Mouse (Mus musculus) CH12.LX (cell line): ENCODE data around the gene Slc1a1. TPM values are rescaled to one million over a fixed set of nuclear protein-coding genes. Genes with fewer than 3 reads are reported as not detected.

Experiments
- DNase-seq: peaks from one replicate; pipeline ENCODE4 v3.0.0-alpha.2; 2013; ENCODE audit errors: extremely low read depth
- H3K27ac ChIP-seq: 2 replicates; pipeline ENCODE4 v1.5.1; 2012; ENCODE audit warnings: low read depth, mild to moderate bottlenecking, control low read depth, moderate library complexity; ENCODE audit not compliant: insufficient read depth
- H3K27me3 ChIP-seq: replicated peaks from 2 replicates; pipeline ENCODE3; 2012; ENCODE audit warnings: inconsistent platforms
- H3K36me3 ChIP-seq, 2 experiments: replicated peaks in 1 of 2; 2 replicates each; pipeline versions ENCODE3 to v1.6.1; 2012; ENCODE audit warnings: inconsistent platforms in 1 of 2, low read length in 1 of 2, mild to moderate bottlenecking in 1 of 2, mixed read lengths in 1 of 2, moderate library complexity in 1 of 2; ENCODE audit not compliant: control insufficient read depth in 1 of 2, insufficient read depth in 1 of 2
- H3K4me1 ChIP-seq, 2 experiments: 2 replicates each; pipeline ENCODE4 v1.6.1; 2012; ENCODE audit warnings: inconsistent platforms in 1 of 2, moderate library complexity in 1 of 2; ENCODE audit not compliant: insufficient read depth in 2 of 2, control insufficient read depth in 1 of 2
- H3K4me2 ChIP-seq: 2 replicates; pipeline ENCODE4 v1.6.1; 2012; ENCODE audit warnings: low read depth, mild to moderate bottlenecking, control low read depth; ENCODE audit not compliant: poor library complexity, insufficient read depth, severe bottlenecking
- H3K4me3 ChIP-seq, 3 experiments: fragments of 150-350 bp in 1 of 3; sonication (generic) in 1 of 3; replicated peaks in 1 of 3; 2 replicates each; pipeline versions ENCODE3 to v1.5.1; 2011 to 2012; ENCODE audit warnings: low read depth in 2 of 3, low read length in 2 of 3, mild to moderate bottlenecking in 2 of 3, moderate library complexity in 2 of 3, control low read depth in 1 of 3, improper control_type of control experiment in 1 of 3, inconsistent platforms in 1 of 3, mixed read lengths in 1 of 3; ENCODE audit not compliant: poor library complexity in 1 of 3
- H3K79me2 ChIP-seq: replicated peaks from 2 replicates; pipeline ENCODE4 v1.6.1; 2012; ENCODE audit warnings: mild to moderate bottlenecking, moderate library complexity; ENCODE audit not compliant: control insufficient read depth, poor library complexity, insufficient read depth, severe bottlenecking; ENCODE audit errors: extremely low read depth
- H3K9ac ChIP-seq: 2 replicates; pipeline ENCODE4 v1.6.1; 2012; ENCODE audit warnings: low read depth, mild to moderate bottlenecking, control low read depth, moderate library complexity; ENCODE audit not compliant: insufficient read depth
- H3K9me3 ChIP-seq: replicated peaks from 2 replicates; pipeline ENCODE3; 2012; ENCODE audit warnings: low read length, inconsistent platforms, mixed read lengths
- CHD2 ChIP-seq: IDR thresholded peaks from 2 replicates; pipeline ENCODE4 v1.6.1; 2011; ENCODE audit warnings: low read length, improper control_type of control experiment
- ELF1 ChIP-seq: IDR thresholded peaks from 2 replicates; pipeline ENCODE4 v1.6.1; 2014; ENCODE audit warnings: low read depth, mild to moderate bottlenecking, inconsistent platforms, low read length, improper control_type of control experiment
- EP300 ChIP-seq: IDR thresholded peaks from 2 replicates; pipeline ENCODE4 v1.6.1; 2011; ENCODE audit warnings: low read length, improper control_type of control experiment
- ETS1 ChIP-seq: conservative IDR thresholded peaks from 2 replicates; pipeline ENCODE4 v1.6.1; 2012; ENCODE audit warnings: low read depth, mild to moderate bottlenecking, inconsistent platforms, low read length, improper control_type of control experiment, moderate library complexity
- GABPA ChIP-seq: IDR thresholded peaks from 2 replicates; pipeline ENCODE4 v1.6.1; 2012; ENCODE audit warnings: low read depth, low read length, improper control_type of control experiment, inconsistent platforms; ENCODE audit not compliant: insufficient replicate concordance
- HCFC1 ChIP-seq: IDR thresholded peaks from 2 replicates; pipeline ENCODE4 v1.6.1; 2012; ENCODE audit warnings: low read depth, mild to moderate bottlenecking, inconsistent platforms, low read length, improper control_type of control experiment
- IRF4 ChIP-seq: IDR thresholded peaks from 2 replicates; pipeline ENCODE4 v1.6.1; 2014; ENCODE audit warnings: low read depth, mild to moderate bottlenecking, inconsistent platforms, low read length, improper control_type of control experiment
- KAT2A ChIP-seq: IDR thresholded peaks from 2 replicates; pipeline ENCODE4 v1.6.1; 2012; ENCODE audit warnings: low read length, improper control_type of control experiment, inconsistent platforms; ENCODE audit not compliant: insufficient replicate concordance
- MAX ChIP-seq: IDR thresholded peaks from 2 replicates; pipeline ENCODE4 v1.6.1; 2011; ENCODE audit warnings: low read length, improper control_type of control experiment
- MXI1 ChIP-seq: IDR thresholded peaks from 2 replicates; pipeline ENCODE4 v1.6.1; 2011; ENCODE audit warnings: mild to moderate bottlenecking, low read depth, low read length, improper control_type of control experiment
- MYC ChIP-seq: IDR thresholded peaks from 2 replicates; pipeline ENCODE4 v1.6.1; 2011; ENCODE audit warnings: low read depth, mild to moderate bottlenecking, improper control_type of control experiment, low read length
- RAD21 ChIP-seq: IDR thresholded peaks from 2 replicates; pipeline ENCODE4 v1.6.1; 2011; ENCODE audit warnings: low read depth, mild to moderate bottlenecking, low read length, improper control_type of control experiment, moderate library complexity
- RCOR1 ChIP-seq: conservative IDR thresholded peaks from 2 replicates; pipeline ENCODE4 v1.6.1; 2012; ENCODE audit warnings: low read depth, mild to moderate bottlenecking, inconsistent platforms, low read length, improper control_type of control experiment
- SMC3 ChIP-seq: IDR thresholded peaks from 2 replicates; pipeline ENCODE4 v1.6.1; 2011; ENCODE audit warnings: low read depth, low read length, improper control_type of control experiment
- TBP ChIP-seq: conservative IDR thresholded peaks from 2 replicates; pipeline ENCODE4 v1.6.1; 2011; ENCODE audit warnings: low read depth, low read length, improper control_type of control experiment
- TCF12 ChIP-seq: IDR thresholded peaks from 2 replicates; pipeline ENCODE4 v1.6.1; 2014; ENCODE audit warnings: low read depth, mild to moderate bottlenecking, inconsistent platforms, low read length, improper control_type of control experiment
- UBTF ChIP-seq: IDR thresholded peaks from 2 replicates; pipeline ENCODE4 v1.6.1; 2012; ENCODE audit warnings: low read depth, mild to moderate bottlenecking, inconsistent platforms, low read length, improper control_type of control experiment, moderate library complexity
- USF1 ChIP-seq: IDR thresholded peaks from 2 replicates; pipeline ENCODE4 v1.6.1; 2014; ENCODE audit warnings: low read depth, mild to moderate bottlenecking, inconsistent platforms, low read length, improper control_type of control experiment
- USF2 ChIP-seq: conservative IDR thresholded peaks from 2 replicates; pipeline ENCODE4 v1.6.1; 2011; ENCODE audit warnings: low read depth, low read length, improper control_type of control experiment
- ZC3H11A ChIP-seq: IDR thresholded peaks from 2 replicates; pipeline ENCODE4 v1.6.1; 2012; ENCODE audit warnings: low read depth, mild to moderate bottlenecking, inconsistent platforms, low read length, improper control_type of control experiment
- ZKSCAN1 ChIP-seq: IDR thresholded peaks from 2 replicates; pipeline ENCODE4 v1.6.1; 2012; ENCODE audit warnings: low read depth, inconsistent platforms, low read length, improper control_type of control experiment, borderline replicate concordance
- dilution Hi-C: fragments of 300-500 bp; cut with MboI; formaldehyde crosslinking; loops from 2 replicates; pipeline ENCODE4 v1.14.3; 2020; ENCODE audit warnings: low sequenced_read_pairs; ENCODE audit not compliant: extremely low pct_unique_long_range_greater_than_20kb, extremely low pct_ligation_motif_present
- in situ Hi-C: fragments of 300-500 bp; cut with MboI; formaldehyde crosslinking; loops from 3 replicates; pipeline ENCODE4 v1.14.3; 2019; ENCODE audit warnings: low sequenced_read_pairs, low pct_ligation_motif_present, low pct_unique_long_range_greater_than_20kb, mixed read lengths
- polyA plus RNA-seq: library from polyadenylated mRNA; unstranded; fragments of >175 nt; gene quantifications from 2 replicates; pipeline ENCODE4 v1.2.1, GENCODE M21; 2012; ENCODE audit warnings: low read depth; ENCODE audit not compliant: insufficient read length
- total RNA-seq, 2 experiments: library from RNA; depleted of rRNA; stranded (reverse); fragments of 300-350 nt in 1 of 2; fragments of >200 nt in 1 of 2; gene quantifications; 2 replicates each; pipeline ENCODE4 v1.2.3; 2012 to 2014

Slc1a1 gene
- total and polyA plus RNA-seq, 3 experiments, result 0.20 to 1.1 (median 0.95) TPM

- no peaks in the 10 kb centered on the region for H3K36me3 ChIP-seq
- DNase-seq, result no peak
- no peak overlapping the region for H3K27ac ChIP-seq
- H3K9me3 ChIP-seq, result no peaks in the 10 kb centered on the region
- dilution Hi-C loops, result no loop called here
- no peak overlapping the region for H3K4me3 ChIP-seq
- TF ChIP-seq EP300, result no peak
- TF ChIP-seq IRF4, result no peak
- TF ChIP-seq SMC3, result no peak
- no peak for TF ChIP-seq USF2
- no peak for TF ChIP-seq ETS1
- no peak for TF ChIP-seq ZC3H11A
- no peak for TF ChIP-seq HCFC1
- TF ChIP-seq MAX, result no peak
- TF ChIP-seq, all 38 proteins: peak for 0
- Histone ChIP-seq H3K4me2 (no peak overlapping the region), H3K27me3 (no peaks in the 10 kb centered on the region), H3K79me2 (no peaks in the 10 kb centered on the region), H3K4me1 (0 out of 4 replicates have a peak, but pooled peaks cover 0 to 2% of the 10 kb centered on the region in 2 experiments), H3K9ac (no peak overlapping the region)
- in situ Hi-C loops, result no loop called here
Observed at GRCm38 (mm10) chr19:28908693-28909092, 73.8 kb downstream of the Slc1a1 start.

- dilution Hi-C loops (no loop called here), in situ Hi-C loops (no loop called here)
- no peak for DNase-seq
- no peak overlapping the region for H3K4me2 ChIP-seq
- H3K79me2 ChIP-seq, result no peaks in the 10 kb centered on the region
- no peak overlapping the region for H3K27ac ChIP-seq
- peaks cover 0 to 6% of the 10 kb centered on the region in 2 experiments; a peak in 1 of 4 replicates for H3K4me1 ChIP-seq
- H3K4me3 ChIP-seq, result no peak overlapping the region
- no peaks in the 10 kb centered on the region for H3K36me3 ChIP-seq
- H3K9me3 ChIP-seq, result no peaks in the 10 kb centered on the region
- H3K27me3 ChIP-seq, result no peaks in the 10 kb centered on the region
- no peak overlapping the region for H3K9ac ChIP-seq
- TF ChIP-seq ZKSCAN1 (no peak), ELF1 (no peak), CHD2 (no peak), IRF4 (no peak), ETS1 (no peak), MYC (no peak), RCOR1 (no peak)
Observed at GRCm38 (mm10) chr19:28914598-28914997, 79.7 kb downstream of the Slc1a1 start.

GRCm38 (mm10) chr19:28915602-28916250, 80.9 kb downstream of the Slc1a1 start:
- Histone ChIP-seq H3K4me1 (peaks cover 0 to 5% of the 10 kb centered on the region in 2 experiments; a peak in 1 of 4 replicates), H3K27ac (no peak overlapping the region), H3K36me3 (no peaks in the 10 kb centered on the region), H3K4me3 (no peak overlapping the region), H3K9me3 (no peaks in the 10 kb centered on the region), H3K27me3 (no peaks in the 10 kb centered on the region), H3K9ac (no peak overlapping the region), H3K4me2 (no peak overlapping the region), H3K79me2 (no peaks in the 10 kb centered on the region)
- in situ Hi-C loops (no loop called here), dilution Hi-C loops (no loop called here)
- no peak for DNase-seq
- no peak for TF ChIP-seq MXI1
- TF ChIP-seq TBP, result no peak
- no peak for TF ChIP-seq RCOR1
- TF ChIP-seq USF1, result no peak
- TF ChIP-seq KAT2A, result no peak
- TF ChIP-seq GABPA, result no peak
- TF ChIP-seq RAD21, result no peak
- TF ChIP-seq IRF4, result no peak
- TF ChIP-seq USF2, result no peak
- no peak for TF ChIP-seq HCFC1
- no peak for TF ChIP-seq TCF12
- TF ChIP-seq UBTF, result no peak
- TF ChIP-seq CHD2, result no peak
